Mouse (Mus musculus) testis, adult 2 months (tissue): ENCODE results near the gene March2. TPM values are rescaled to one million over a fixed set of nuclear protein-coding genes. Genes with fewer than 3 reads are reported as not detected.

Experiments
- H3K27ac ChIP-seq: fragments of 200-500 bp; 2 replicates; pipeline ENCODE4 v1.5.1; 2012; ENCODE audit warnings: low read depth, low read length; ENCODE audit not compliant: control insufficient read depth, insufficient read depth
- H3K27me3 ChIP-seq: fragments of 200-500 bp; 2 replicates; pipeline ENCODE4 v1.6.1; 2012; ENCODE audit warnings: mild to moderate bottlenecking, low read length, moderate library complexity; ENCODE audit not compliant: control insufficient read depth, insufficient read depth
- H3K36me3 ChIP-seq: fragments of 200-500 bp; 2 replicates; pipeline ENCODE4 v1.6.1; 2012; ENCODE audit warnings: mild to moderate bottlenecking, low read length; ENCODE audit not compliant: control insufficient read depth, insufficient read depth
- H3K4me1 ChIP-seq: fragments of 200-500 bp; 2 replicates; pipeline ENCODE4 v1.6.1; 2012; ENCODE audit warnings: low read length; ENCODE audit not compliant: control insufficient read depth, insufficient read depth
- H3K4me3 ChIP-seq: fragments of 200-500 bp; 2 replicates; pipeline ENCODE4 v1.5.1; 2012; ENCODE audit warnings: low read depth, mild to moderate bottlenecking, low read length, moderate library complexity, mixed read lengths; ENCODE audit not compliant: control insufficient read depth
- CTCF ChIP-seq: fragments of 200-500 bp; IDR thresholded peaks from 2 replicates; pipeline ENCODE4 v1.5.1; 2012; ENCODE audit warnings: low read depth, mild to moderate bottlenecking, inconsistent platforms, low read length, moderate library complexity; ENCODE audit not compliant: control insufficient read depth, insufficient read depth, insufficient replicate concordance
- POLR2A ChIP-seq: fragments of 200-500 bp; IDR thresholded peaks from 2 replicates; pipeline ENCODE4 v1.6.1; 2012; ENCODE audit warnings: low read depth, mild to moderate bottlenecking, inconsistent platforms, low read length, moderate library complexity; ENCODE audit not compliant: control insufficient read depth
- polyA plus RNA-seq: library from polyadenylated mRNA; depleted of rRNA; stranded (reverse); fragments of >200 nt; gene quantifications from 2 replicates; pipeline ENCODE4 v1.2.3, GENCODE M21; 2012

March2 gene
- polyA plus RNA-seq, 1 experiment, result 92.4 TPM

GRCm38 (mm10) chr17:33709834-33710233 is 8.6 kb downstream of the March2 start:
- no peaks in the 10 kb centered on the region for H3K36me3 ChIP-seq
- TF ChIP-seq CTCF, result no peak
- TF ChIP-seq POLR2A, result no peak
- H3K27ac ChIP-seq, result no peak overlapping the region
- no peaks in the 10 kb centered on the region for H3K4me1 ChIP-seq
- H3K4me3 ChIP-seq, result no peak overlapping the region
- no peaks in the 10 kb centered on the region for H3K27me3 ChIP-seq

GRCm38 (mm10) chr17:33703091-33703490 is 15.4 kb downstream of the March2 start:
- H3K4me3 ChIP-seq, result no peak overlapping the region
- no peak overlapping the region for H3K27ac ChIP-seq
- H3K36me3 ChIP-seq, result no peaks in the 10 kb centered on the region
- H3K4me1 ChIP-seq, result no peaks in the 10 kb centered on the region
- H3K27me3 ChIP-seq, result no peaks in the 10 kb centered on the region
- no peak for TF ChIP-seq POLR2A
- no peak for TF ChIP-seq CTCF

GRCm38 (mm10) chr17:33702178-33702577 is 16.3 kb downstream of the March2 start:
- H3K36me3 ChIP-seq, result no peaks in the 10 kb centered on the region

GRCm38 (mm10) chr17:33695471-33695870 is 23.0 kb downstream of the March2 start:
- Histone ChIP-seq H3K27ac (no peak overlapping the region), H3K4me1 (peaks cover 2% of the 10 kb centered on the region; the same call in 1 of the 2 replicates), H3K36me3 (no peaks in the 10 kb centered on the region), H3K27me3 (no peaks in the 10 kb centered on the region), H3K4me3 (no peak overlapping the region)
- TF ChIP-seq CTCF (no peak), POLR2A (no peak)

More at GRCm38 (mm10) chr17:33702178-33702577, 16.3 kb downstream of the March2 start:
- Histone ChIP-seq H3K27me3 (no peaks in the 10 kb centered on the region), H3K4me1 (peaks cover 2% of the 10 kb centered on the region; the same call in 1 of the 2 replicates), H3K27ac (no peak overlapping the region), H3K4me3 (no peak overlapping the region)
- no peak for TF ChIP-seq POLR2A
- no peak for TF ChIP-seq CTCF

GRCm38 (mm10) chr17:33686760-33687159 is 31.7 kb downstream of the March2 start, which contains the start of gene Hnrnpm:
Gene Hnrnpm, minus strand, starts transcription at chr17:33686860.
- H3K27me3 ChIP-seq, result no peaks in the 10 kb centered on the region
- no peak for TF ChIP-seq CTCF
- no peak for TF ChIP-seq POLR2A
- no peaks in the 10 kb centered on the region; the same call in 1 of the 2 replicates for H3K4me1 ChIP-seq
- no peaks in the 10 kb centered on the region for H3K36me3 ChIP-seq
- peak within 1 kb of the TSS; percentile 98; the same call in 1 of the 2 replicates for H3K4me3 ChIP-seq
- peak within 1 kb of the TSS; percentile 98 for H3K27ac ChIP-seq

GRCm38 (mm10) chr17:33685249-33685653 is 33.2 kb downstream of the March2 start:
- no peaks in the 10 kb centered on the region for H3K36me3 ChIP-seq
- H3K27me3 ChIP-seq, result no peaks in the 10 kb centered on the region
- TF ChIP-seq CTCF (no peak), POLR2A (peak; percentile 99)
- peak overlapping the region; percentile 98 for H3K27ac ChIP-seq
- H3K4me3 ChIP-seq, result peak overlapping the region; percentile 98
- H3K4me1 ChIP-seq, result no peaks in the 10 kb centered on the region; the same call in 1 of the 2 replicates

- peak overlapping the region; percentile 98 for H3K4me3 ChIP-seq
- H3K27ac ChIP-seq, result peak overlapping the region; percentile 98
- H3K4me1 ChIP-seq, result no peaks in the 10 kb centered on the region; the same call in 1 of the 2 replicates
- no peaks in the 10 kb centered on the region for H3K36me3 ChIP-seq
- H3K27me3 ChIP-seq, result no peaks in the 10 kb centered on the region
- peak; percentile 25; the same call in 1 of the 2 replicates for TF ChIP-seq POLR2A
- 0 out of 2 replicates have a peak, but pooled peaks have one; percentile 2 for TF ChIP-seq CTCF
Measured at GRCm38 (mm10) chr17:33684671-33685231, 33.7 kb downstream of the March2 start.
